Mouse (Mus musculus) kidney, embryonic 15.5 days (tissue): ENCODE results near the gene Sgta. TPM values are rescaled to one million over a fixed set of nuclear protein-coding genes. Genes with fewer than 3 reads are reported as not detected.

Experiments used
- ATAC-seq: fragments of 200-750 bp; cut with Nextera tagmentation; replicated peaks from 2 replicates; pipeline ENCODE4 v1.8.0; 2017; ENCODE audit warnings: moderate TSS enrichment; ENCODE audit not compliant: low FRiP score
- H3K27ac ChIP-seq: fragments of 300-500 bp; sonication (generic); 2 replicates; pipeline ENCODE4 v1.5.1; 2015; ENCODE audit warnings: mild to moderate bottlenecking, inconsistent platforms
- H3K27me3 ChIP-seq: fragments of 300-500 bp; sonication (generic); 2 replicates; pipeline ENCODE4 v1.6.1; 2015; ENCODE audit warnings: inconsistent platforms
- H3K36me3 ChIP-seq: fragments of 300-500 bp; sonication (generic); 2 replicates; pipeline ENCODE4 v1.6.1; 2015; ENCODE audit warnings: inconsistent platforms
- H3K4me1 ChIP-seq: fragments of 300-500 bp; sonication (generic); 2 replicates; pipeline ENCODE4 v1.6.1; 2015; ENCODE audit warnings: inconsistent platforms
- H3K4me2 ChIP-seq: fragments of 300-500 bp; sonication (generic); 2 replicates; pipeline ENCODE4 v1.6.1; 2015; ENCODE audit warnings: moderate library complexity, mild to moderate bottlenecking, inconsistent platforms
- H3K4me3 ChIP-seq: fragments of 300-500 bp; sonication (generic); replicated peaks from 2 replicates; pipeline ENCODE4 v1.5.1; 2015; ENCODE audit warnings: mild to moderate bottlenecking, inconsistent platforms
- H3K9ac ChIP-seq: fragments of 300-500 bp; sonication (generic); 2 replicates; pipeline ENCODE4 v1.6.1; 2015; ENCODE audit warnings: mild to moderate bottlenecking, inconsistent platforms
- H3K9me3 ChIP-seq: fragments of 300-500 bp; sonication (generic); replicated peaks from 2 replicates; pipeline ENCODE4 v1.6.1; 2016; ENCODE audit warnings: inconsistent platforms
- WGBS: fragments of 180-500 bp; shearing (Covaris S2); methylation state at CpG from one replicate; pipeline ENCODE4 v1.1.7; 2015; ENCODE audit warnings: mixed read lengths; 5-methylcytosine and 5-hydroxymethylcytosine counted together
- polyA plus RNA-seq: library from polyadenylated mRNA; unstranded; fragments of >200 nt; fragmentation: Nextera tagmentation; extraction: Ambion mirVana; gene quantifications from 2 replicates; pipeline ENCODE4 v1.2.1, GENCODE M21; 2015

Sgta gene
- polyA plus RNA-seq, 1 experiment from 2014 or later, result 226 TPM

GRCm38 (mm10) chr10:81014393-81015384, 45.3 kb downstream of the Sgta start, which contains the start of gene Gng7:
Gng7 (minus strand) TSS chr10:81014945.
- H3K4me2 ChIP-seq, result peak within 1 kb of the TSS; percentile 74
- peak within 1 kb of the TSS; percentile 45; the same call in 1 of the 2 replicates for H3K9ac ChIP-seq
- peak; percentile 98 for ATAC-seq
- H3K27me3 ChIP-seq, result no peaks in the 10 kb centered on the region
- H3K4me3 ChIP-seq, result peak within 1 kb of the TSS; percentile 47
- H3K4me1 ChIP-seq, result peaks cover 19% of the 10 kb centered on the region
- 9% methylated on average over 31 of the region's 31 CpGs for WGBS
- no peaks in the 10 kb centered on the region for H3K36me3 ChIP-seq
- no peak within 1 kb of the TSS for H3K27ac ChIP-seq
- H3K9me3 ChIP-seq, result no peaks in the 10 kb centered on the region

GRCm38 (mm10) chr10:81010851-81011250, 49.1 kb downstream of the Sgta start:
- H3K36me3 ChIP-seq, result no peaks in the 10 kb centered on the region
- WGBS, result 77% methylated on average over 6 of the region's 6 CpGs
- no peak overlapping the region for H3K4me2 ChIP-seq
- no peaks in the 10 kb centered on the region for H3K9me3 ChIP-seq
- H3K4me3 ChIP-seq, result no peak overlapping the region
- H3K4me1 ChIP-seq, result peaks cover 16% of the 10 kb centered on the region
- no peaks in the 10 kb centered on the region for H3K27me3 ChIP-seq
- ATAC-seq, result no peak
- H3K9ac ChIP-seq, result no peak overlapping the region
- H3K27ac ChIP-seq, result no peak overlapping the region

GRCm38 (mm10) chr10:81007240-81007639, 52.7 kb downstream of the Sgta start:
- Histone ChIP-seq H3K4me2 (no peak overlapping the region), H3K9me3 (no peaks in the 10 kb centered on the region), H3K27me3 (no peaks in the 10 kb centered on the region), H3K9ac (no peak overlapping the region), H3K4me1 (no peaks in the 10 kb centered on the region), H3K27ac (no peak overlapping the region), H3K36me3 (no peaks in the 10 kb centered on the region), H3K4me3 (no peak overlapping the region)
- ATAC-seq, result no peak
- WGBS, result 30% methylated on average over 7 of the region's 7 CpGs

GRCm38 (mm10) chr10:81006005-81006677, 53.8 kb downstream of the Sgta start:
- H3K4me3 ChIP-seq, result no peak overlapping the region
- H3K9me3 ChIP-seq, result no peaks in the 10 kb centered on the region
- H3K27me3 ChIP-seq, result no peaks in the 10 kb centered on the region
- no peak overlapping the region for H3K27ac ChIP-seq
- ATAC-seq, result no peak
- 91% methylated on average over 7 of the region's 7 CpGs for WGBS
- no peaks in the 10 kb centered on the region for H3K36me3 ChIP-seq
- 0 out of 2 replicates have a peak, but pooled peaks cover 2% of the 10 kb centered on the region for H3K4me1 ChIP-seq
- H3K9ac ChIP-seq, result no peak overlapping the region
- no peak overlapping the region for H3K4me2 ChIP-seq

- H3K4me1 ChIP-seq, result peaks cover 28% of the 10 kb centered on the region
- WGBS, result 66% methylated on average over 10 of the region's 10 CpGs
- no peak for ATAC-seq
Observed at GRCm38 (mm10) chr10:81001161-81001560, 58.8 kb downstream of the Sgta start.

GRCm38 (mm10) chr10:81000197-81001062, 59.6 kb downstream of the Sgta start:
- Histone ChIP-seq H3K4me2 (no peak overlapping the region), H3K27ac (no peak overlapping the region), H3K36me3 (no peaks in the 10 kb centered on the region), H3K27me3 (peaks cover 28% of the 10 kb centered on the region), H3K9me3 (no peaks in the 10 kb centered on the region), H3K9ac (no peak overlapping the region), H3K4me1 (peaks cover 28% of the 10 kb centered on the region), H3K4me3 (no peak overlapping the region)
- no peak; the same call in 1 of the 2 replicates for ATAC-seq
- WGBS, result 41% methylated on average over 28 of the region's 28 CpGs

More at GRCm38 (mm10) chr10:81001161-81001560, 58.8 kb downstream of the Sgta start:
- peaks cover 28% of the 10 kb centered on the region for H3K27me3 ChIP-seq
- H3K36me3 ChIP-seq, result no peaks in the 10 kb centered on the region
- H3K27ac ChIP-seq, result no peak overlapping the region
- H3K9me3 ChIP-seq, result no peaks in the 10 kb centered on the region
- no peak overlapping the region for H3K4me3 ChIP-seq
- no peak overlapping the region for H3K4me2 ChIP-seq
- H3K9ac ChIP-seq, result no peak overlapping the region

GRCm38 (mm10) chr10:80999362-81000196, 60.4 kb downstream of the Sgta start:
- Histone ChIP-seq H3K4me1 (peaks cover 31% of the 10 kb centered on the region), H3K4me2 (peak overlapping the region; percentile 38), H3K9ac (0 out of 2 replicates have a peak overlapping the region, but pooled peaks have one; percentile 23), H3K4me3 (no peak overlapping the region), H3K27ac (no peak overlapping the region), H3K9me3 (no peaks in the 10 kb centered on the region), H3K36me3 (no peaks in the 10 kb centered on the region), H3K27me3 (peaks cover 34% of the 10 kb centered on the region)
- peak; percentile 42 for ATAC-seq
- 29% methylated on average over 37 of the region's 37 CpGs for WGBS

- no peaks in the 10 kb centered on the region for H3K9me3 ChIP-seq
- H3K4me3 ChIP-seq, result no peak overlapping the region
- no peaks in the 10 kb centered on the region for H3K36me3 ChIP-seq
- H3K4me1 ChIP-seq, result peaks cover 31% of the 10 kb centered on the region
- H3K27me3 ChIP-seq, result peaks cover 38% of the 10 kb centered on the region
- H3K9ac ChIP-seq, result no peak overlapping the region
- 14% methylated on average over 12 of the region's 12 CpGs for WGBS
- no peak overlapping the region for H3K27ac ChIP-seq
- no peak overlapping the region for H3K4me2 ChIP-seq
- no peak for ATAC-seq
Observed at GRCm38 (mm10) chr10:80998778-80999177, 61.2 kb downstream of the Sgta start.

- Histone ChIP-seq H3K27ac (no peak overlapping the region), H3K9ac (no peak overlapping the region), H3K27me3 (peaks cover 38% of the 10 kb centered on the region), H3K4me2 (no peak overlapping the region), H3K9me3 (no peaks in the 10 kb centered on the region), H3K4me1 (peaks cover 31% of the 10 kb centered on the region), H3K4me3 (no peak overlapping the region), H3K36me3 (no peaks in the 10 kb centered on the region)
- 45% methylated on average over 14 of the region's 14 CpGs for WGBS
- ATAC-seq, result no peak
Observed at GRCm38 (mm10) chr10:80998021-80998420, 62.0 kb downstream of the Sgta start.

GRCm38 (mm10) chr10:80997332-80997731, 62.6 kb downstream of the Sgta start:
- H3K4me2 ChIP-seq, result no peak overlapping the region
- no peak overlapping the region for H3K27ac ChIP-seq
- H3K27me3 ChIP-seq, result peaks cover 38% of the 10 kb centered on the region
- H3K4me3 ChIP-seq, result no peak overlapping the region
- no peak overlapping the region for H3K9ac ChIP-seq
- H3K4me1 ChIP-seq, result peaks cover 31% of the 10 kb centered on the region
- no peaks in the 10 kb centered on the region for H3K36me3 ChIP-seq
- ATAC-seq, result no peak
- H3K9me3 ChIP-seq, result no peaks in the 10 kb centered on the region
- WGBS, result 81% methylated on average over 8 of the region's 8 CpGs

GRCm38 (mm10) chr10:80996501-80996900, 63.5 kb downstream of the Sgta start:
- no peak overlapping the region for H3K4me2 ChIP-seq
- peaks cover 38% of the 10 kb centered on the region for H3K27me3 ChIP-seq
- no peak overlapping the region for H3K4me3 ChIP-seq
- H3K27ac ChIP-seq, result no peak overlapping the region
- H3K4me1 ChIP-seq, result peaks cover 31% of the 10 kb centered on the region
- H3K36me3 ChIP-seq, result no peaks in the 10 kb centered on the region
- 92% methylated on average over 8 of the region's 8 CpGs for WGBS
- no peak overlapping the region for H3K9ac ChIP-seq
- no peak for ATAC-seq
- no peaks in the 10 kb centered on the region for H3K9me3 ChIP-seq
